Mouse (Mus musculus) MEL (cell line): ENCODE data around the gene Rps26. TPM values are rescaled to one million over a fixed set of nuclear protein-coding genes. Genes with fewer than 3 reads are reported as not detected.
A peak's percentile ranks its signal among the peaks of the same experiment; 100 is the strongest.

ENCODE experiments used
- DNase-seq: peaks from one replicate; pipeline ENCODE4 v3.0.0; 2011; ENCODE audit warnings: low read depth, low spot score
- H3K27ac ChIP-seq: 2 replicates; pipeline ENCODE4 v1.5.1; 2012; ENCODE audit warnings: low read depth, mild to moderate bottlenecking, control low read depth, low read length, moderate library complexity; ENCODE audit not compliant: control insufficient read depth
- H3K27me3 ChIP-seq, 2 experiments: fragments of 150-350 bp in 1 of 2; sonication (generic) in 1 of 2; 2 replicates each; pipeline ENCODE4 v1.6.1; 2012; ENCODE audit warnings: low read length in 2 of 2, mild to moderate bottlenecking in 2 of 2, improper control_type of control experiment in 1 of 2, moderate library complexity in 1 of 2; ENCODE audit not compliant: insufficient read depth in 2 of 2, control insufficient read depth in 1 of 2
- H3K36me3 ChIP-seq, 2 experiments: 2 replicates each; pipeline ENCODE4 v1.6.1; 2012 to 2014; ENCODE audit warnings: low read length in 2 of 2, improper control_type of control experiment in 1 of 2, inconsistent platforms in 1 of 2, mild to moderate bottlenecking in 1 of 2; ENCODE audit not compliant: insufficient read depth in 2 of 2, control insufficient read depth in 1 of 2
- H3K4me1 ChIP-seq, 2 experiments: fragments of 150-350 bp in 1 of 2; sonication (generic) in 1 of 2; 2 replicates each; pipeline ENCODE4 v1.6.1; 2012; ENCODE audit warnings: low read length in 2 of 2, improper control_type of control experiment in 1 of 2, mild to moderate bottlenecking in 1 of 2; ENCODE audit not compliant: insufficient read depth in 2 of 2, control insufficient read depth in 1 of 2
- H3K4me3 ChIP-seq, 2 experiments: fragments of 150-350 bp in 1 of 2; sonication (generic) in 1 of 2; 2 replicates each; pipeline ENCODE4 v1.5.1; 2012; ENCODE audit warnings: low read depth in 2 of 2, low read length in 2 of 2, mild to moderate bottlenecking in 2 of 2, moderate library complexity in 2 of 2, control low read depth in 1 of 2, improper control_type of control experiment in 1 of 2; ENCODE audit not compliant: control insufficient read depth in 1 of 2, insufficient read depth in 1 of 2
- H3K79me2 ChIP-seq: 2 replicates; pipeline ENCODE4 v1.6.1; 2012; ENCODE audit warnings: mild to moderate bottlenecking, low read length, moderate library complexity; ENCODE audit not compliant: control insufficient read depth, poor library complexity, insufficient read depth
- H3K9ac ChIP-seq: 2 replicates; pipeline ENCODE4 v1.6.1; 2012; ENCODE audit warnings: low read depth, mild to moderate bottlenecking, control low read depth, low read length, moderate library complexity; ENCODE audit not compliant: control insufficient read depth, poor library complexity, severe bottlenecking
- H3K9me3 ChIP-seq: fragments of 150-350 bp; sonication (generic); replicated peaks from 2 replicates; pipeline ENCODE4 v1.6.1; 2012; ENCODE audit warnings: mild to moderate bottlenecking, low read length, improper control_type of control experiment, moderate library complexity; ENCODE audit not compliant: insufficient read depth
- BHLHE40 ChIP-seq: IDR thresholded peaks from 2 replicates; pipeline ENCODE4 v1.6.1; 2012; ENCODE audit warnings: low read depth, mild to moderate bottlenecking, inconsistent platforms, low read length, improper control_type of control experiment, borderline replicate concordance
- CHD1 ChIP-seq: IDR thresholded peaks from 2 replicates; pipeline ENCODE4 v1.6.1; 2012; ENCODE audit warnings: low read depth, mild to moderate bottlenecking, inconsistent platforms, low read length, improper control_type of control experiment
- CTCF ChIP-seq, 3 experiments: IDR thresholded peaks in 2 of 3; conservative IDR thresholded peaks in 1 of 3; 2 replicates each; pipeline ENCODE4 v1.5.1; 2011 to 2012; ENCODE audit warnings: low read length in 3 of 3, low read depth in 2 of 3, mild to moderate bottlenecking in 2 of 3, improper control_type of control experiment in 1 of 3, inconsistent platforms in 1 of 3, mixed read lengths in 1 of 3, moderate library complexity in 1 of 3; ENCODE audit not compliant: control insufficient read depth in 1 of 3, insufficient read depth in 1 of 3, poor library complexity in 1 of 3, severe bottlenecking in 1 of 3
- ELF1 ChIP-seq: IDR thresholded peaks from 2 replicates; pipeline ENCODE4 v1.6.1; 2014; ENCODE audit warnings: low read depth, mild to moderate bottlenecking, inconsistent platforms, low read length, improper control_type of control experiment, moderate library complexity
- ETS1 ChIP-seq: IDR thresholded peaks from 2 replicates; pipeline ENCODE4 v1.6.1; 2012; ENCODE audit warnings: low read depth, mild to moderate bottlenecking, inconsistent platforms, low read length, improper control_type of control experiment, moderate library complexity
- GABPA ChIP-seq: IDR thresholded peaks from 2 replicates; pipeline ENCODE4 v1.6.1; 2012; ENCODE audit warnings: low read depth, mild to moderate bottlenecking, inconsistent platforms, low read length, improper control_type of control experiment, moderate library complexity
- GATA1 ChIP-seq: IDR thresholded peaks from 2 replicates; pipeline ENCODE4 v1.6.1; 2011; ENCODE audit warnings: low read depth, low read length, improper control_type of control experiment
- HCFC1 ChIP-seq: IDR thresholded peaks from 2 replicates; pipeline ENCODE4 v1.6.1; 2012; ENCODE audit warnings: low read depth, mild to moderate bottlenecking, inconsistent platforms, low read length, improper control_type of control experiment, moderate library complexity
- KAT2A ChIP-seq: conservative IDR thresholded peaks from 2 replicates; pipeline ENCODE4 v1.6.1; 2012; ENCODE audit warnings: low read depth, low read length, improper control_type of control experiment, inconsistent platforms
- MYB ChIP-seq: IDR thresholded peaks from 2 replicates; pipeline ENCODE4 v1.6.1; 2011; ENCODE audit warnings: mild to moderate bottlenecking, low read depth, low read length, improper control_type of control experiment
- MYC ChIP-seq: IDR thresholded peaks from 2 replicates; pipeline ENCODE4 v1.6.1; 2011; ENCODE audit warnings: low read depth, mild to moderate bottlenecking, low read length, improper control_type of control experiment, moderate library complexity
- POLR2AphosphoS2 ChIP-seq: IDR thresholded peaks from 2 replicates; pipeline ENCODE4 v1.6.1; 2011; ENCODE audit warnings: low read length, improper control_type of control experiment
- POLR2AphosphoS5 ChIP-seq: IDR thresholded peaks from 2 replicates; pipeline ENCODE4 v1.6.1; 2012; ENCODE audit warnings: low read depth, borderline replicate concordance, mild to moderate bottlenecking, inconsistent platforms, low read length, moderate library complexity, mixed read lengths
- RAD21 ChIP-seq: IDR thresholded peaks from 2 replicates; pipeline ENCODE4 v1.6.1; 2011; ENCODE audit warnings: mild to moderate bottlenecking, low read depth, low read length, improper control_type of control experiment
- SIN3A ChIP-seq: IDR thresholded peaks from 2 replicates; pipeline ENCODE4 v1.6.1; 2012; ENCODE audit warnings: low read length, improper control_type of control experiment, inconsistent platforms
- TBP ChIP-seq: IDR thresholded peaks from 2 replicates; pipeline ENCODE4 v1.8.0; 2011; ENCODE audit warnings: low read depth, low read length, improper control_type of control experiment
- USF2 ChIP-seq, 2 experiments: IDR thresholded peaks; 2 replicates each; pipeline ENCODE4 v1.6.1; 2011 to 2012; ENCODE audit warnings: improper control_type of control experiment in 2 of 2, low read length in 2 of 2, borderline replicate concordance in 1 of 2, inconsistent platforms in 1 of 2, low read depth in 1 of 2, mild to moderate bottlenecking in 1 of 2; ENCODE audit not compliant: insufficient read depth in 1 of 2
- ZKSCAN1 ChIP-seq: IDR thresholded peaks from 2 replicates; pipeline ENCODE4 v1.6.1; 2012; ENCODE audit warnings: low read depth, mild to moderate bottlenecking, inconsistent platforms, low read length, improper control_type of control experiment, moderate library complexity
- ZNF384 ChIP-seq: IDR thresholded peaks from 2 replicates; pipeline ENCODE4 v1.6.1; 2012; ENCODE audit warnings: low read depth, mild to moderate bottlenecking, inconsistent platforms, low read length, improper control_type of control experiment
- polyA plus RNA-seq, 2 experiments: library from polyadenylated mRNA; stranded (reverse) in 1 of 2; unstranded in 1 of 2; fragments of >175 nt in 1 of 2; fragments of >200 nt in 1 of 2; gene quantifications; 2 replicates each; pipeline versions ENCODE4 v1.2.1 to v1.2.4; 2012; ENCODE audit warnings: low replicate concordance in 2 of 2, low read depth in 1 of 2; ENCODE audit not compliant: insufficient read length in 2 of 2, insufficient read depth in 1 of 2, missing spikeins in 1 of 2
- total RNA-seq: library from RNA; depleted of rRNA; stranded (reverse); fragments of 300-350 nt; gene quantifications from 2 replicates; pipeline ENCODE4 v1.2.3, GENCODE M21; 2012

Gene Rps26
- total and polyA plus RNA-seq, 3 experiments: 2,523 to 2,530 TPM; not detected in 1

DNA sequence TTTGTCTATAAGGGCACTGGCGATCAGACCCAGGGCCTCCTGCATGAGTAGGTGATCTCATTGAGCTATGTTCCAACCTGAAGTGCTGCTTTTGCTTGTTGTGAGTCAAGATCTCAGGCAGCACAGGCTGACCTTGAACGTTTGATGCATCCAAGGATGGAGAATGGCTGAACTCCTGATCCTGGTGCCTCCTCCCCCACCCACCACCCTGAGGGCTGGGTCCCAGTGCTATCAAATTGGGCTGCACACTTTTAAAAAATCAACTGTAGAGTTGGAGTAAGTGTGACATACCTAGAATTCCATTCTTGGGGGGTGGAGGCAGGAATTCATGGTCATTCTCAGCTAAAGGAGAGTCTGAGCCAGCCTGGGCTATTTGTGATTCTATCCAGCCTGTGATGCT lies 20.1 kb downstream of the Rps26 start:
- no peak for TF ChIP-seq CHD1
- TF ChIP-seq ETS1: no peak
- no peak for TF ChIP-seq MYC
- TF ChIP-seq MYB: no peak
- no peaks in the 10 kb centered on the region for H3K27me3 ChIP-seq
- H3K27ac ChIP-seq: no peak overlapping the region

DNA sequence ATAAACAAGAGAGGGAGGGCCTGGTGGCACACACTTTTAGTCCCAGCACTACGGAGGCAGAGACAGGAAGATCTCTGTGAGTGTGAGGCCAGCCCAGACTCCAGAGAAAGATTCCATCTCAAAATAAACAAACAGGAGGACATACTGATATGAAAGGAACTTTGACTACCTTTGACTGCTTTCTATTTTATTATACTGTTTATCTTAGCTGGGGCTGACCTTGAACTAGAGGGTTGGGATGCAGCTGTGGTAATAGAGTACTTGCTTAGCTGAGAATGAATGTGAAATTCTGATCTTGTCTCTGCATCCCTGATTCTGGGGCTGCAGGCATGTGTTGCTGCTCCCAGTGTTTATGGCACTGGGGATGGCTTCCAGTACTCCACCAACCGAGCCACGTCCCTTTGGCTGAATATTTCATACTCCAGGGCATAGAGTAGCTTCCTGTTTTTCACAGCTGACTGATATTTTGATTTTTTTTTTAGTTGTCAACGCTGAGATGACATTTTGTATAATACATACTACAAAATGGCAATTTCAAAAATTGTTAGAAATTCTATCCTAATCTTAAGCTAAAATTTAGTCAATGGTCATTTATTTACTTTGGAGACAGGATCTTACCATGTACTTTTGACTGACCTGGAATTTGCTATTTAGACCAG lies 23.9 kb downstream of the Rps26 start:
- DNase-seq: peak; percentile 38
- H3K36me3 ChIP-seq: peaks cover 0 to 10% of the 10 kb centered on the region in 2 experiments; a peak in 2 of 4 replicates
- peaks cover 5 to 13% of the 10 kb centered on the region in 2 experiments; a peak in 3 of 4 replicates for H3K4me1 ChIP-seq
- H3K27me3 ChIP-seq: no peaks in the 10 kb centered on the region; a peak in 2 of 4 replicates
- no peak for TF ChIP-seq POLR2AphosphoS2
- peak; percentile 86 for TF ChIP-seq ZNF384
- TF ChIP-seq USF2 (IDR thresholded peaks at IDR 0.05; ENCODE audit: borderline replicate concordance in 1 of 2, insufficient read depth in 1 of 2, low read depth in 1 of 2, low read length in 2 of 2): no peak
- peak; percentile 56; the same call in 1 of the 2 replicates for TF ChIP-seq SIN3A
- no peak for TF ChIP-seq BHLHE40
- no peak for TF ChIP-seq CTCF (IDR thresholded peaks at IDR 0.05 in 2 of 3, conservative IDR thresholded peaks at IDR 0.05 in 1 of 3; ENCODE audit: control insufficient read depth in 1 of 3, insufficient read depth in 1 of 3, low read depth in 2 of 3, low read length in 3 of 3, poor library complexity in 1 of 3, severe bottlenecking in 1 of 3)
- TF ChIP-seq MYC: no peak
- no peak for TF ChIP-seq KAT2A
- TF ChIP-seq TBP: no peak
- no peak for TF ChIP-seq POLR2AphosphoS5
- TF ChIP-seq HCFC1: no peak
- TF ChIP-seq ETS1: peak; percentile 68
- TF ChIP-seq ZKSCAN1: no peak
- peak; percentile 23; the same call in 1 of the 2 replicates for TF ChIP-seq ELF1
- no peak for TF ChIP-seq GATA1
- TF ChIP-seq RAD21: no peak
- TF ChIP-seq GABPA: no peak
- no peaks in the 10 kb centered on the region for H3K79me2 ChIP-seq
- H3K27ac ChIP-seq: no peak overlapping the region
- no peak overlapping the region for H3K4me3 ChIP-seq
- H3K9ac ChIP-seq: no peak overlapping the region
- no peaks in the 10 kb centered on the region for H3K9me3 ChIP-seq

More for the DNA sequence above, 20.1 kb downstream of the Rps26 start:
- H3K9me3 ChIP-seq: no peaks in the 10 kb centered on the region
- H3K9ac ChIP-seq: no peak overlapping the region
- H3K79me2 ChIP-seq: no peaks in the 10 kb centered on the region
- no peak overlapping the region for H3K4me3 ChIP-seq
- peaks cover 5 to 13% of the 10 kb centered on the region in 2 experiments; a peak in 3 of 4 replicates for H3K4me1 ChIP-seq
- no peak for DNase-seq
- H3K36me3 ChIP-seq: peaks cover 0 to 10% of the 10 kb centered on the region in 2 experiments; a peak in 2 of 4 replicates
